Mouse (Mus musculus): ENCODE measurements around the gene Rara. TPM values are rescaled to one million over a fixed set of nuclear protein-coding genes. Genes with fewer than 3 reads are reported as not detected.

Gene Rara
- polyA plus RNA-seq (2014; fragmentation: Nextera tagmentation; extraction: Ambion mirVana), result 8.2 and 9.8 TPM in 2 replicates

GRCm38 (mm10) chr11:98927438-98928076 lies at the start of gene Rara:
Gene Rara (plus strand): TSS chr11:98927818.
- Histone ChIP-seq H3K9me3 (replicated peaks; ENCODE audit: control insufficient read depth, low read length) (no peaks in the 10 kb centered on the region), H3K27ac (ENCODE audit: low read depth, low read length) (no peak within 1 kb of the TSS), H3K4me1 (ENCODE audit: control insufficient read depth, insufficient read depth, low read length) (peaks cover 67% of the 10 kb centered on the region), H3K9ac (ENCODE audit: low read length) (peak within 1 kb of the TSS; percentile 73), H3K4me2 (ENCODE audit: low read length) (peak within 1 kb of the TSS; percentile 69), H3K36me3 (ENCODE audit: control insufficient read depth, insufficient read depth, low read length) (no peaks in the 10 kb centered on the region), H3K4me3 (ENCODE audit: low read depth, low read length) (peak within 1 kb of the TSS; percentile 53), H3K27me3 (replicated peaks; ENCODE audit: control insufficient read depth, insufficient read depth, low read length) (no peaks in the 10 kb centered on the region)
- WGBS, result 8% methylated on average over 21 of the region's 21 CpGs
- ATAC-seq (no peak), DNase-seq (ENCODE audit: low spot score) (peak; percentile 74)

DNA sequence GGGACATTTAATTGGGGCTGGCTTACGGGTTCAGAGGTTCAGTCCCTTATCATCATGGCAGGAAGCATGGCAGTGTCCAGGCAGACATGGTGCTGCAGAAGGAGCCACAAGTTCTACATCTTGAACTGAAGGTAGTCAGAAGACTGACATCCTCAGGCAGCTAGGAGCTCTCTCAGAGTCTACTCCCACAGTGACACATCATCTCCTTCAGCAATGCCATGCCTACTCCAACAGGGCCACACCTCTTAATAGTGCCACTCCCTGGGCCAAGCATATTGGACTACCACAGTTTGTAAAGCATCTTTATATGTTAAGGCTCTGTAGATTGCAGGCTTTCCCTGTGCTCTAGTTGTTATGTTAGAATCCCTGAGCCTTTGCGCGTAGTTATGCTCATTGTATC lies 39.9 kb upstream of the Rara start:
- DNase-seq (ENCODE audit: low spot score) (no peak), ATAC-seq (no peak)
- H3K27me3 ChIP-seq (replicated peaks; ENCODE audit: control insufficient read depth, insufficient read depth, low read length), result no peaks in the 10 kb centered on the region
- no peaks in the 10 kb centered on the region for H3K4me1 ChIP-seq (ENCODE audit: control insufficient read depth, insufficient read depth, low read length)
- H3K9ac ChIP-seq (ENCODE audit: low read length), result no peak overlapping the region
- H3K27ac ChIP-seq (ENCODE audit: low read depth, low read length), result no peak overlapping the region
- no peak overlapping the region for H3K4me3 ChIP-seq (ENCODE audit: low read depth, low read length)
- WGBS, result 100% methylated on average over 3 of the region's 3 CpGs
- peaks cover 71% of the 10 kb centered on the region for H3K36me3 ChIP-seq (ENCODE audit: control insufficient read depth, insufficient read depth, low read length)
- H3K9me3 ChIP-seq (replicated peaks; ENCODE audit: control insufficient read depth, low read length), result no peaks in the 10 kb centered on the region
- H3K4me2 ChIP-seq (ENCODE audit: low read length), result no peak overlapping the region

DNA sequence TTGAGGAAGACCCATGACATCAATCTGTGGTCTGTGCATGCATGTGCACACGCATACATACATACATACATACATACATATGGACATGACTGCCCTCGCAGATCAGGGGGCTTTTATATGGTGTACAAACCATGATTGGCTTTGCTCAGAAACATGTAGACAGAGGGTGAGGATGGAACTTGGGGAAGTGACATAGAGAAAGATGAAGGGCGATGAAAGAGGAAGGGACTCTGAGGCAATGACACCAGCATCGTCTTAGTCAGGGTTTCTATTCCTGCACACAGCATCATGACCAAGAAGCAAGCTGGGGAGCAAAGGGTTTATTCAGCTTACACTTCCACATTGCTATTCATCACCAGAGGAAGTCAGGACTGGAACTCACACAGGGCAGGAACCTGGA lies 38.5 kb upstream of the Rara start:
- Histone ChIP-seq H3K36me3 (ENCODE audit: control insufficient read depth, insufficient read depth, low read length) (peaks cover 84% of the 10 kb centered on the region), H3K9me3 (replicated peaks; ENCODE audit: control insufficient read depth, low read length) (no peaks in the 10 kb centered on the region), H3K27ac (ENCODE audit: low read depth, low read length) (no peak overlapping the region), H3K9ac (ENCODE audit: low read length) (no peak overlapping the region), H3K4me1 (ENCODE audit: control insufficient read depth, insufficient read depth, low read length) (no peaks in the 10 kb centered on the region), H3K4me3 (ENCODE audit: low read depth, low read length) (no peak overlapping the region), H3K27me3 (replicated peaks; ENCODE audit: control insufficient read depth, insufficient read depth, low read length) (no peaks in the 10 kb centered on the region), H3K4me2 (ENCODE audit: low read length) (no peak overlapping the region)
- ATAC-seq (no peak), DNase-seq (ENCODE audit: low spot score) (no peak)
- WGBS, result 94% methylated on average over 4 of the region's 4 CpGs

DNA sequence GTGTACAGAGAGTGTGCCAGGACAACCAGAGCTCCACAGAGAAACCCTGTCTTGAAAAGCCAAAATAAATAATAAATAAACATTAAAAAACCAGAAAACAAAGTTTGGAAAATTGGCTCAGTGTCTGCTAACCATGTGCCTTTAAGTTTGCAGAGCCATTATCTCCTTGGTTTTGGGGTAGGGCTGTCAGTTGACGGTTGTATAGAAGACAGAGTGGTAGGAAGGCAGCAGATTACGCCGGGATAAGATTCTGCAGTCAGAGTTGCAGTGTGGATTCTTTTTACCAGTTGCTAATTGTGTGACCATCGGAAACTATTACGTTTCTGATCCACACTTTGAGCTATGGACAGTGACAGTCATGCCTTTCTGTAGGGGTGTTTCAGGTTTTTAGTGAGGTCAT lies 37.6 kb upstream of the Rara start:
- Histone ChIP-seq H3K4me3 (ENCODE audit: low read depth, low read length) (no peak overlapping the region), H3K27me3 (replicated peaks; ENCODE audit: control insufficient read depth, insufficient read depth, low read length) (no peaks in the 10 kb centered on the region), H3K9me3 (replicated peaks; ENCODE audit: control insufficient read depth, low read length) (no peaks in the 10 kb centered on the region), H3K36me3 (ENCODE audit: control insufficient read depth, insufficient read depth, low read length) (peaks cover 90% of the 10 kb centered on the region), H3K27ac (ENCODE audit: low read depth, low read length) (no peak overlapping the region), H3K4me2 (ENCODE audit: low read length) (no peak overlapping the region), H3K4me1 (ENCODE audit: control insufficient read depth, insufficient read depth, low read length) (no peaks in the 10 kb centered on the region), H3K9ac (ENCODE audit: low read length) (no peak overlapping the region)
- no peak for ATAC-seq
- 95% methylated on average over 5 of the region's 5 CpGs for WGBS
- DNase-seq (ENCODE audit: low spot score), result no peak

- Histone ChIP-seq H3K4me1 (ENCODE audit: control insufficient read depth, insufficient read depth, low read length) (no peaks in the 10 kb centered on the region), H3K9ac (ENCODE audit: low read length) (no peak overlapping the region), H3K9me3 (replicated peaks; ENCODE audit: control insufficient read depth, low read length) (no peaks in the 10 kb centered on the region), H3K27me3 (replicated peaks; ENCODE audit: control insufficient read depth, insufficient read depth, low read length) (no peaks in the 10 kb centered on the region), H3K36me3 (ENCODE audit: control insufficient read depth, insufficient read depth, low read length) (peaks cover 91% of the 10 kb centered on the region), H3K27ac (ENCODE audit: low read depth, low read length) (no peak overlapping the region), H3K4me3 (ENCODE audit: low read depth, low read length) (no peak overlapping the region), H3K4me2 (ENCODE audit: low read length) (no peak overlapping the region)
- no peak for DNase-seq (ENCODE audit: low spot score)
- no peak for ATAC-seq
- 41% methylated on average over 5 of the region's 5 CpGs for WGBS
Measured at GRCm38 (mm10) chr11:98892426-98892825, 35.2 kb upstream of the Rara start.

DNA sequence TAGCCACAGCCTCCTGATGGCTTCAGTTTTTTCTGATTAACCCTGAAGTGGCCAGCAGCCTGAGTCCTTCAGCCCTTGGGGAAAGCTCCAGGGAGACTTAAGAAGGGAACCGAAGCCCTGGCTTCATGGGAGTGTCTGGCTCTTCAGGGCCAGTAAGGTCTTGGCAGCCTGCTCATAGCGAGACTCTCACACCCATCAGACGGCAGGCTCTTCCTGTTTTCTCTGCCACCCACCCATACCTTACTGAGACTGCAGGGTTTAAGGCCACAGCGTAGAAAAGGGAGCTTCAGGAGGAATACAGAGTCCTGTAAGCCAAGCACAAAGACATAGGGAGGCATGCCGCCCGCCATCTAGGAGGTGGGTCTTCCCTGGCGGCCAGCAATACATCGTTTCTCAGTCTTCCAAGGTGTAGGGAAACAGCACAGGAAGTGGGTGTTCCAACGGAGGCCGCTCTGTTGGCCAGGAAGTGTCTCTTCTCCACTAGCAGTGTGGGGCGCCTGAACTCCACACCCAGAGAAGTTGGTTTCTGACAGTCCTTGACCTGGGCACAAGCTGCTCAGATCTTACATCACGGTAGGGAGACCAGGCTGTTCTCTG lies 27.0 kb upstream of the Rara start:
- WGBS, result 90% methylated on average over 12 of the region's 12 CpGs
- peaks cover 67% of the 10 kb centered on the region for H3K36me3 ChIP-seq (ENCODE audit: control insufficient read depth, insufficient read depth, low read length)
- no peak for ATAC-seq

DNA sequence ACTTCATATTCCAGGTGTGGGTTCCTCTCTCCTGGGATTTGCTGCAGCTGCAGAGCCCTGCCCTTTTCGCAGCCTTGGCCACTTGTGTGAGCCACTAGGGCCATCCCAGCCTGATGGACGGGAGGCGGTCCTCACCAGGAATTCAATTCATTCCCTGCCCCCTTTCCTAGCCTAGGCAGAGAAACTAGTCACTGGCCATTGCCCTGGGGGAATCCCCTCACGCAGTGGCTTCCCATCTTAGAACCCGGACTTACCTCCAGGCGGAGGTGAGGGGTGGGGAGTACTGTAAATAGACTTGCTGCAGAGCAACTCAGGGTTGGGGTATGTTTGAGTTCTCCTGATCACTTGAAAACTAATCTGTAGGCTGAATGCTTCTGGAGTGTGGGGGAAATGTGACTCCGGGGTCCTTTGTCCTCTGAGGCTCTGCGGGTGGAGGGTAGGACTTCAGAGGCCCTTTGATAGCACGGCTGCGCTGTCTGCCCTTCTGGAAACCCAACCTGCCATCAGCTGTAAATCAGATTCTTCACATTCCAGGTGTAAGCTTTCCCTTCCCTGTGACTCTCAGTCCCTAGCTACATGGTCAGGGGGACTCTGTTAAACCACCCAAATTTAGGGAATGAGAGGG lies 24.9 kb upstream of the Rara start:
- H3K27me3 ChIP-seq (replicated peaks; ENCODE audit: control insufficient read depth, insufficient read depth, low read length), result no peaks in the 10 kb centered on the region
- WGBS, result 10% methylated on average over 10 of the region's 10 CpGs
- no peak overlapping the region for H3K4me2 ChIP-seq (ENCODE audit: low read length)
- no peak overlapping the region for H3K9ac ChIP-seq (ENCODE audit: low read length)
- no peak for DNase-seq (ENCODE audit: low spot score)
- H3K4me3 ChIP-seq (ENCODE audit: low read depth, low read length), result no peak overlapping the region
- ATAC-seq, result no peak
- H3K36me3 ChIP-seq (ENCODE audit: control insufficient read depth, insufficient read depth, low read length), result peaks cover 50% of the 10 kb centered on the region
- no peaks in the 10 kb centered on the region for H3K4me1 ChIP-seq (ENCODE audit: control insufficient read depth, insufficient read depth, low read length)
- no peaks in the 10 kb centered on the region for H3K9me3 ChIP-seq (replicated peaks; ENCODE audit: control insufficient read depth, low read length)
- no peak overlapping the region for H3K27ac ChIP-seq (ENCODE audit: low read depth, low read length)

More for the DNA sequence above, 27.0 kb upstream of the Rara start:
- Histone ChIP-seq H3K9ac (ENCODE audit: low read length) (no peak overlapping the region), H3K27ac (ENCODE audit: low read depth, low read length) (no peak overlapping the region), H3K4me3 (ENCODE audit: low read depth, low read length) (no peak overlapping the region), H3K4me1 (ENCODE audit: control insufficient read depth, insufficient read depth, low read length) (no peaks in the 10 kb centered on the region), H3K9me3 (replicated peaks; ENCODE audit: control insufficient read depth, low read length) (no peaks in the 10 kb centered on the region), H3K27me3 (replicated peaks; ENCODE audit: control insufficient read depth, insufficient read depth, low read length) (no peaks in the 10 kb centered on the region), H3K4me2 (ENCODE audit: low read length) (no peak overlapping the region)
- DNase-seq (ENCODE audit: low spot score), result no peak

DNA sequence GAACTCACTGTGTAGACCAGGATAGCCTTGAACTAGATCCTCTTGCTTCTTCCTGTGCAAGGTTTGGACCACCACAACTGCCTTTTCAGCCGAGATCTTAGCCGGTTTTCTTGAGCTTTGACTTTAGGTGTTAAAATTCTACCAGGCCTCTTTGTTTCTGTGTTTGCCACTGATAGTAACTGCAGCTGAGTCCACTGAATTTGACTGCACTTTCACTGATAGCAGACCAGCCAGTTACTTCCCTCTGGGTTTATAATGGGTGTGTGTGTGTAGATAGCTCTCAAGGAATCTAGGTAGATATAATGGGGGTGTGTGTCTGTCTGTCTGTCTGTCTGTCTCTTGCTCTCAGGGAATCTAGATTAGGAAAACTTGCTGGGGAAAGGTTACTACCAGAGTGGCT lies 23.0 kb upstream of the Rara start:
- H3K9ac ChIP-seq (ENCODE audit: low read length), result no peak overlapping the region
- no peaks in the 10 kb centered on the region for H3K9me3 ChIP-seq (replicated peaks; ENCODE audit: control insufficient read depth, low read length)
- H3K27me3 ChIP-seq (replicated peaks; ENCODE audit: control insufficient read depth, insufficient read depth, low read length), result no peaks in the 10 kb centered on the region
- no peak for DNase-seq (ENCODE audit: low spot score)
- no peak for ATAC-seq
- WGBS, result 94% methylated on average over 2 of the region's 2 CpGs
- no peak overlapping the region for H3K27ac ChIP-seq (ENCODE audit: low read depth, low read length)
- H3K4me3 ChIP-seq (ENCODE audit: low read depth, low read length), result no peak overlapping the region
- H3K4me1 ChIP-seq (ENCODE audit: control insufficient read depth, insufficient read depth, low read length), result peaks cover 9% of the 10 kb centered on the region
- H3K4me2 ChIP-seq (ENCODE audit: low read length), result no peak overlapping the region
- peaks cover 35% of the 10 kb centered on the region for H3K36me3 ChIP-seq (ENCODE audit: control insufficient read depth, insufficient read depth, low read length)

GRCm38 (mm10) chr11:98905033-98905432 lies 22.6 kb upstream of the Rara start:
- peaks cover 9% of the 10 kb centered on the region for H3K4me1 ChIP-seq (ENCODE audit: control insufficient read depth, insufficient read depth, low read length)
- H3K9me3 ChIP-seq (replicated peaks; ENCODE audit: control insufficient read depth, low read length), result no peaks in the 10 kb centered on the region
- H3K36me3 ChIP-seq (ENCODE audit: control insufficient read depth, insufficient read depth, low read length), result peaks cover 33% of the 10 kb centered on the region
- DNase-seq (ENCODE audit: low spot score) (no peak), ATAC-seq (no peak)
- H3K9ac ChIP-seq (ENCODE audit: low read length), result no peak overlapping the region
- no peak overlapping the region for H3K4me2 ChIP-seq (ENCODE audit: low read length)
- H3K4me3 ChIP-seq (ENCODE audit: low read depth, low read length), result no peak overlapping the region
- H3K27me3 ChIP-seq (replicated peaks; ENCODE audit: control insufficient read depth, insufficient read depth, low read length), result no peaks in the 10 kb centered on the region
- 95% methylated on average over 7 of the region's 7 CpGs for WGBS
- no peak overlapping the region for H3K27ac ChIP-seq (ENCODE audit: low read depth, low read length)

Data from forebrain, embryonic 14.5 days (tissue).